Mouse (Mus musculus): Measurements from ENCODE around the gene Ptbp3. TPM values are rescaled to one million over a fixed set of nuclear protein-coding genes. Genes with fewer than 3 reads are reported as not detected.

The Ptbp3 gene
- polyA plus RNA-seq, 1 experiment from 2014 or later = 23.2 TPM

- WGBS = under 1% methylated on average over 75 of the region's 75 CpGs
- peak within 1 kb of the TSS; percentile 85 for H3K27ac ChIP-seq
These were observed 110.9 kb downstream of the Ptbp3 start, which contains the start of gene Susd1 for GRCm38 (mm10) chr4:59437990-59438854. TSS of gene Susd1 (minus strand) at chr4:59438633.

DNA sequence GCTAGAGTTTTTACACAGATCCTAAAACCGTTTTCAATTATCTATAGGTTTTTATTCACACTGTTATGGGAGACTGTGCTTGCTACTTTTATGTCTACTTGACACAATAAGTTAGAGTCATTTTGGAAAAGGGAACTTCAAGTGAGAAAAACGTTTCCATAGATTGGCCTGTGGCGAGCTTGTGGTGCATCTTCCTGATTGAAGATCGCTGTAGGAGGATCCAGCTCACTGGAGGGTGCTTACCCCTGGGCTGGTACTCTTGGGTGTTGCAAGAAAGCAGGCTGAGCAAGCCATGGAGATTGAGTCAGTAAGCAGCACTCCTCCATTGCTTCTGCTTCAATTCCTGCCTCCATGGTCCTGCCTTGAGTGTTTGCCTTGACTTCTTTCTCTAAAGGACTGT, 113.2 kb downstream of the Ptbp3 start:
- 0 out of 2 replicates have a peak, but pooled peaks cover 4% of the 10 kb centered on the region for H3K9me3 ChIP-seq
- peaks cover 14% of the 10 kb centered on the region for H3K4me1 ChIP-seq (replicated peaks)
- 88% methylated on average over 4 of the region's 4 CpGs for WGBS
- DNase-seq (ENCODE audit: low spot score) = no peak
- no peaks in the 10 kb centered on the region for H3K36me3 ChIP-seq
- no peak overlapping the region for H3K27ac ChIP-seq
- peaks cover 49% of the 10 kb centered on the region for H3K27me3 ChIP-seq (ENCODE audit: insufficient read depth, poor library complexity, severe bottlenecking)
- H3K4me3 ChIP-seq = no peak overlapping the region

More at GRCm38 (mm10) chr4:59437990-59438854, 110.9 kb downstream of the Ptbp3 start, which contains the start of gene Susd1:
- Histone ChIP-seq H3K4me3 (peak within 1 kb of the TSS; percentile 72), H3K36me3 (no peaks in the 10 kb centered on the region), H3K9me3 (0 out of 2 replicates have a peak, but pooled peaks cover 4% of the 10 kb centered on the region), H3K4me1 (replicated peaks) (peaks cover 14% of the 10 kb centered on the region), H3K27me3 (ENCODE audit: insufficient read depth, poor library complexity, severe bottlenecking) (peaks cover 51% of the 10 kb centered on the region)
- DNase-seq (ENCODE audit: low spot score) = peak; percentile 70

DNA sequence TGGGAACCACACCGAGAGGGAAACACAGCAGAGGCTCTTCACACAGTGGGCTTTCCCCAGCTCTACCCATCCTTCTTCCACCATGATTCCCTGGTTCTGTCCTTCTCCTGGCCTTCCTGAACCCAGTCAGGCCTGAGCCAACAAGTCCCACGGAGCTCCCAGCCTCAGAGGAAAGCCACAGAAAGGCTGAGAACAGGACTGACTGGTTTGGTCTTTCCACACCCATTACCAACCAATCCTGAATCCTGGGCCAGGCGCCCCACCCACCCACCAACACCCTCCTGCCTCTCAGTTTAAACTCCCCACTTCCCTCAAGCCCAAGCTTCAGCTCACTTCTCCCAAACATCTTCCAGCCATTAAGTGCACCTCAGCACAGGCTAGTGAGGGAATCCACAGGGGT, 115.1 kb downstream of the Ptbp3 start:
- H3K4me1 ChIP-seq (replicated peaks) = peaks cover 12% of the 10 kb centered on the region
- no peak overlapping the region for H3K27ac ChIP-seq
- WGBS = 61% methylated on average over 3 of the region's 3 CpGs
- no peak for DNase-seq (ENCODE audit: low spot score)
- H3K4me3 ChIP-seq = no peak overlapping the region
- H3K9me3 ChIP-seq = 0 out of 2 replicates have a peak, but pooled peaks cover 4% of the 10 kb centered on the region
- no peaks in the 10 kb centered on the region for H3K36me3 ChIP-seq
- H3K27me3 ChIP-seq (ENCODE audit: insufficient read depth, poor library complexity, severe bottlenecking) = peaks cover 31% of the 10 kb centered on the region

DNA sequence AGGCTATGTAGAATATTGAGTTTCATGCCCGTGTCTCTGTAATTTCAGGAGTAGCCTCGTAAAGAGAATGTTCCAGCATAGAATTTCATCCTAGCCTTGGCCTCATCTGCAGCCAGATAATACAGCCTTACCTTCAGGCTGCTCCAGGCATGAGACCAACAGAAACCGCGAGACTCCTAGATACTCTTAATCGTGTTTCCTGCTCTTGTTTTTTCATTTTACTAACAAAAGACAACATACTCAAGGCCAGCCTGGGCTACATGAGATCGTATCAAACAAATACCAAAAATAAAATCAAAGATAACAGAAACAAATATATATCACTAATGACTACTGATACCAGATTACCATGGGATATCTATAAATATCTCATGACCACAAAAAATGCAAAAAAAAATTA, 120.0 kb downstream of the Ptbp3 start:
- DNase-seq (ENCODE audit: low spot score) = no peak
- H3K36me3 ChIP-seq = no peaks in the 10 kb centered on the region
- no peaks in the 10 kb centered on the region for H3K4me1 ChIP-seq (replicated peaks)
- H3K9me3 ChIP-seq = no peaks in the 10 kb centered on the region
- H3K4me3 ChIP-seq = no peak overlapping the region
- H3K27ac ChIP-seq = no peak overlapping the region
- 92% methylated on average over 6 of the region's 6 CpGs for WGBS
- H3K27me3 ChIP-seq (ENCODE audit: insufficient read depth, poor library complexity, severe bottlenecking) = no peaks in the 10 kb centered on the region

- WGBS = 85% methylated on average over 5 of the region's 5 CpGs
- no peaks in the 10 kb centered on the region for H3K9me3 ChIP-seq
These were observed 122.7 kb downstream of the Ptbp3 start for GRCm38 (mm10) chr4:59426429-59426828.

DNA sequence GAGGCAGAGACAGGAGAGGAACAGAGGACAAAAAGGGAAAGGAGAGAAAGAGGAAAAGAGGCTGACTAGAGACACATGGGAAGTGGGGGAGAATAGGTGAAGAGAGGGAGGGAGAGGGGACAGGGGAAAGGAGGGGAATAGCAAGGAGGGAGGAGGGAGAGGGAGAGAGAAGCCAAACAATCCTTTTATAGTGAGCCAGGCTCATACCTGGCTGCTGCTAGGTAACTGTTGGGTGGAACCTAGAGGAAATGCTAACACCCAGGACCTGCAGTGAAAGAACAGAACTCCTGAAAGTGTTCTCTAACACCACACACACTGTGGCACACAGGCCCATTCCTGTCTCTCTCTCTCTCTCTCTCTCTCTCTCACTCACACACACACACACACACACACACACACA, 126.4 kb downstream of the Ptbp3 start:
- Histone ChIP-seq H3K4me1 (replicated peaks) (peaks cover 21% of the 10 kb centered on the region), H3K4me3 (no peak overlapping the region), H3K9me3 (no peaks in the 10 kb centered on the region), H3K36me3 (no peaks in the 10 kb centered on the region), H3K27ac (peak overlapping the region; percentile 67; the same call in 1 of the 2 replicates), H3K27me3 (ENCODE audit: insufficient read depth, poor library complexity, severe bottlenecking) (no peaks in the 10 kb centered on the region)
- no peak for DNase-seq (ENCODE audit: low spot score)

More at GRCm38 (mm10) chr4:59426429-59426828, 122.7 kb downstream of the Ptbp3 start:
- Histone ChIP-seq H3K27me3 (ENCODE audit: insufficient read depth, poor library complexity, severe bottlenecking) (no peaks in the 10 kb centered on the region), H3K4me1 (replicated peaks) (peaks cover 15% of the 10 kb centered on the region), H3K36me3 (no peaks in the 10 kb centered on the region), H3K27ac (no peak overlapping the region), H3K4me3 (no peak overlapping the region)
- no peak for DNase-seq (ENCODE audit: low spot score)

DNA sequence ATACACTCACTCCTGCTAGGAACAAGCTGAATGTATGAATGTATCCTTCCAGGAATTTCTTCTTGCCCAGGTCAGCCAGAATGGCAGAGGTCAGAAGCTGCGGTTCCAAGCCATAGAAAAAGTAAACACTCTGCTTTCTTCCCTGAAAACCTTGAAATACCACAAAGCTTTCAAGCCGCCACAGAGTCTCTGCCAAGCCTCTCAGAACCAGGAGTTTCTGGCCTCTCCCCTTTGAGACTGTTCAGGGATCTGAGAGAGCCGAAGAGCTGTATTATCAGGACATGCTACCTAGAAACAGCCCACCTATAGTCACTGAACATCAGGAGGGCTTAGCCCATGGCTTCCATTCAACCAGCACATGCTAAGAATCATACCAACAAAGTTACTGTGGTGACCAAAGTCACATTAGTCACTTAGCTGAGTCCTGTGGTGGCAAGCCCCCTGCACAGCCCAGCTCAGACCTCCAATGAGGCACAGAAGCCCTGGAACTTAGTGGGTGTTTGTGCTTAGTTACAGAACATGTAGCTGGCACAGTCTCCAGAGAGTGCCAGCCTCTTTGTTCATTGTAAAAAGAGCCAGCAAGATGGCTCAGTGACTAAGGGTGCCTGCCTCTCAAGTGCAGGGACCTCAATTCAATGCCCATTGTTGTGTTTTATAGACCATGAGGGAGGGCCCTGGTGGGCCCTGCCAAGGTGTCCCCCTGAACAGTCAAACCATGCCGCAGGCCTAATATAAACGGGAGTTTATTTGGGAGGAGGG, 127.0 kb downstream of the Ptbp3 start:
- no peaks in the 10 kb centered on the region for H3K27me3 ChIP-seq (ENCODE audit: insufficient read depth, poor library complexity, severe bottlenecking)
- H3K4me1 ChIP-seq (replicated peaks) = peaks cover 21% of the 10 kb centered on the region
- no peak overlapping the region for H3K4me3 ChIP-seq
- H3K36me3 ChIP-seq = no peaks in the 10 kb centered on the region
- no peaks in the 10 kb centered on the region for H3K9me3 ChIP-seq
- 44% methylated on average over 5 of the region's 5 CpGs for WGBS
- DNase-seq (ENCODE audit: low spot score) = no peak
- H3K27ac ChIP-seq = peak overlapping the region; percentile 67

Other genes starting within 250 kb of the Ptbp3 start
- gene Susd1, start 110.7 kb downstream of the Ptbp3 start, polyA plus RNA-seq (2016; fragmentation: Nextera tagmentation; extraction: Ambion mirVana) = 2.0 and 2.1 TPM in 2 replicates
- 23.5 and 27.6 TPM in 2 replicates for gene Hsdl2, start 32.2 kb upstream of the Ptbp3 start, polyA plus RNA-seq (2016; fragmentation: Nextera tagmentation; extraction: Ambion mirVana)
- gene E130308A19Rik, start 76.8 kb upstream of the Ptbp3 start, polyA plus RNA-seq (2016; fragmentation: Nextera tagmentation; extraction: Ambion mirVana) = 49.3 and 52.3 TPM in 2 replicates

All from hindbrain, embryonic 10.5 days (tissue).